Mouse (Mus musculus) embryonic facial prominence, embryonic 14.5 days (tissue): ENCODE results near the gene C1rl. TPM values are rescaled to one million over a fixed set of nuclear protein-coding genes. Genes with fewer than 3 reads are reported as not detected.
"Not testable (repeated sequence)": the region's sequence is repeated elsewhere in the genome, so short reads cannot be mapped to it uniquely, and the experiment has no call there.

Source experiments
- ATAC-seq: fragments of 200-750 bp; cut with Nextera tagmentation; 2 replicates; pipeline ENCODE4 v1.8.0; 2017; ENCODE audit warnings: low read depth, moderate number of reproducible peaks, moderate TSS enrichment
- DNase-seq: peaks from one replicate; pipeline ENCODE4 v3.0.0-alpha.2; 2015; ENCODE audit warnings: low spot score
- H3K27ac ChIP-seq: fragments of 300-500 bp; sonication (generic); replicated peaks from 2 replicates; pipeline ENCODE4 v1.5.1; 2014; ENCODE audit warnings: low read depth, mild to moderate bottlenecking, low read length, moderate library complexity
- H3K27me3 ChIP-seq: fragments of 300-500 bp; sonication (generic); replicated peaks from 2 replicates; pipeline ENCODE4 v1.6.1; 2014; ENCODE audit warnings: low read length; ENCODE audit not compliant: control insufficient read depth, insufficient read depth
- H3K36me3 ChIP-seq: fragments of 300-500 bp; sonication (generic); 2 replicates; pipeline ENCODE4 v1.6.1; 2014; ENCODE audit warnings: low read length, mixed read lengths; ENCODE audit not compliant: control insufficient read depth, insufficient read depth
- H3K4me1 ChIP-seq: fragments of 300-500 bp; sonication (generic); 2 replicates; pipeline ENCODE4 v1.6.1; 2014; ENCODE audit warnings: antibody characterized with exemption, low read length; ENCODE audit not compliant: control insufficient read depth, insufficient read depth
- H3K4me2 ChIP-seq: fragments of 300-500 bp; sonication (generic); 2 replicates; pipeline ENCODE4 v1.6.1; 2014; ENCODE audit warnings: low read depth, mild to moderate bottlenecking, low read length, moderate library complexity, mixed read lengths
- H3K4me3 ChIP-seq: fragments of 300-500 bp; sonication (generic); 2 replicates; pipeline ENCODE4 v1.5.1; 2014; ENCODE audit warnings: low read depth, mild to moderate bottlenecking, low read length
- H3K9ac ChIP-seq: fragments of 300-500 bp; sonication (generic); 2 replicates; pipeline ENCODE4 v1.6.1; 2014; ENCODE audit warnings: low read depth, mild to moderate bottlenecking, low read length, moderate library complexity, mixed read lengths
- H3K9me3 ChIP-seq: fragments of 300-500 bp; sonication (generic); 2 replicates; pipeline ENCODE4 v1.6.1; 2016; ENCODE audit warnings: low read length; ENCODE audit not compliant: control insufficient read depth
- WGBS: fragments of 180-500 bp; shearing (Covaris S2); extraction: QIAGEN DNeasy Blood & Tissue Kit; methylation state at CpG from one replicate; pipeline ENCODE4 v1.1.7; 2014; 5-methylcytosine and 5-hydroxymethylcytosine counted together
- polyA plus RNA-seq: library from polyadenylated mRNA; unstranded; fragments of >200 nt; fragmentation: Nextera tagmentation; extraction: Ambion mirVana; gene quantifications from 2 replicates; pipeline ENCODE4 v1.2.1, GENCODE M21; 2014

Gene C1rl
- polyA plus RNA-seq, 1 experiment from 2014 or later = 0.31 TPM

DNA sequence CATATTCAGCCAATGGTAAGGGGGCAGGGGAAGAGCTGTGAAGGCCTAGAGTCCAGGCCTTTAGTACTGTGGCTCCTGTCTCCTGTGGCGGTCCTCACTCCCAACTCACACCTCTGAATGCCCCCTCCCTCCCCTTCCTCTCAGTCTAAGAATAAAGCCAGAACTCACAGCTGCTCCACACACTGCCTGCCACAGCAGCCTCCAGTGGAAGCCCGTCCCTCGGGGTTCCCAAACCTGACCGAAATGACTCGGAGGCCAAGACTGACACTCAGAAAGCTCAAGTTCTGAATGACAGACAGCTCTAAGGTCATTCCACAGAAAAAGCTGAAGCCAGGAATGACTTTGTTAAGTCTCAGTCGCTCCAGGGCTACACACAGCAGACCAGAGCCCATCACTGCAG, 27.2 kb upstream of the C1rl start:
- no peaks in the 10 kb centered on the region for H3K36me3 ChIP-seq
- peak overlapping the region; percentile 76; the same call in 1 of the 2 replicates for H3K4me2 ChIP-seq
- H3K4me3 ChIP-seq = no peak overlapping the region
- H3K27ac ChIP-seq = no peak overlapping the region
- no peak overlapping the region for H3K9ac ChIP-seq
- no peaks in the 10 kb centered on the region for H3K4me1 ChIP-seq
- H3K27me3 ChIP-seq = no peaks in the 10 kb centered on the region
- ATAC-seq (no peak), DNase-seq (no peak)
- WGBS = 74% methylated on average over 6 of the region's 6 CpGs
- no peaks in the 10 kb centered on the region for H3K9me3 ChIP-seq

DNA sequence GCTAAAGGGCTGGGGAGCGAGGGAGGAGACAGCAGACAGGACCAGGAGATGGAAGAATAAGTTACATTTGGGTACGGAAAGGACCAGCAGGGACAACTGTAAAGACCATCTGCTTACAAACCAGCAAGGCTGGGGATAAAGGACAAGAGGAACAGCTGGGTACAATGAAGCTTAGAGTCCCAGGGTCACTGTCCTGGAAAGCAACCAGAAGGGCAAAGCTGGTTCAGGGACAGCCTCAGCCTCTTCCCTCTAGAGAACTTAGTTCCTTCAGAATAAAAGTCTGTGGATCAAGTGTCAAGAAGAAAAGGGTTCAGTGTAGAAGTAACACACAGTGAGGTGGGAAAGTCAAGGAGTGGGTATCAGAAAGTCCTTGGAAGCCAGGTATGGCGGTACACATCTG, 21.8 kb upstream of the C1rl start:
- Histone ChIP-seq H3K9ac (no peak overlapping the region), H3K36me3 (no peaks in the 10 kb centered on the region), H3K9me3 (no peaks in the 10 kb centered on the region), H3K27ac (no peak overlapping the region), H3K27me3 (no peaks in the 10 kb centered on the region), H3K4me1 (no peaks in the 10 kb centered on the region), H3K4me2 (no peak overlapping the region), H3K4me3 (no peak overlapping the region)
- ATAC-seq (no peak), DNase-seq (no peak)
- WGBS = 88% methylated on average over 3 of the region's 3 CpGs

DNA sequence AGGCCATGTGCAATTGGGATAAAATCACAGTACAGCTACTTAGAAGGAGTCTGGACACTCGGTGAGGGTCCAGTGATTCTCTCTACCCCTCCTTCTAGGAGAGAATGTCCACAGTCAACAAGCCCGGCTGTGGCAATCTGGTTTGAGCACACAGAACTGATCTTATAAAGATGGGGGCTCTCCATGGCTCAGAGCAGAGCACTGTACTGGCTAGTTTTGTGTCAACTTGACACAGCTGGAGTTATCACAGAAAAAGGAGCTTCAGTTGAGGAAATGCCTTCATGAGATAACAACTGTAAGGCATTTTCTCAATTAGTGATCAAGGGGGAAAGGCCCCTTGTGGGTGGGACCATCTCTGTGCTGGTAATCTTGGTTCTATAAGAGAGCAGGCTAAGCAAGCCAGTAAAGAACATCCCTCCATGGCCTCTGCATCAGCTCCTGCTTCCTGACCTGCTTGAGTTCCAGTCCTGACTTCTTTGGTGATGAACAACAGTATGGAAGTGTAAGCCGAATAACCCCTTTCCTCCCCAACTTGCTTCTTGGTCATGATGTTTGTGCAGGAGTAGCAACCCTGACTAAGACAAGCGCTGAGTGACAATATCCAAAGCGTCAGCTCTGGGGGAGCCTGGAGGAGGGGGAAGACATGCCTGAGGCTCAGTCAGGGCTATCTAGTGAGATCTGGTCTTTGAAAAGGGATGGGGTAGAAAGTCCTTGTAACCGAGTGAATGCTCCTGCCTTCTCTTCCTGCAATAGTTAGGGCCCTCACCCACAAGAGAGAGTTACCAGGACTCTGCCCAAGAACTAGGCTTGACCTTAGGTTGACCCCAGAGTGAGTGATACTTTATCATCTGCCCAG, 20.9 kb upstream of the C1rl start:
- not testable (repeated sequence) for H3K4me2 ChIP-seq, H3K4me3 ChIP-seq, ATAC-seq, H3K9me3 ChIP-seq, H3K4me1 ChIP-seq, DNase-seq, H3K27me3 ChIP-seq, H3K9ac ChIP-seq, H3K36me3 ChIP-seq, H3K27ac ChIP-seq
- 78% methylated on average over 6 of the region's 6 CpGs for WGBS

DNA sequence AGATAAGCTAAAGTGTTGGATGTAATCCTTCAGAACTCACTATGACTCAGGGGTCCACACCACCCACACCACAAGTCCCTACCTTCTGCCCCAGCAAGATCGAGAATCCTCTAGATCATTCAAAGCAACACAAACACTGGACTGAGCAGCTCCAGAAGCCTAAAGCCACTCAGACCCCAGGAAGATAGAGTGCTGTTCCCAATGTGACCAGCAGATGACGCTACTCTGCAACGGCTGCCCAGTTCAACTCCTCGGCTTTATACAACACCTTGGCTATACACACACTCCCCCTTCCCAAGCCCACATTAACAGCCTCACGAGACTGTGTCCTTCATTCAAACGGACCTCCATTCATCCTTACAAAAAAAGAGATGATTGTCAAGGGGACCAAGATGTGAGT, 20.1 kb upstream of the C1rl start:
- Histone ChIP-seq H3K4me2 (no peak overlapping the region), H3K36me3 (no peaks in the 10 kb centered on the region), H3K27me3 (no peaks in the 10 kb centered on the region), H3K9me3 (no peaks in the 10 kb centered on the region), H3K27ac (no peak overlapping the region), H3K4me1 (no peaks in the 10 kb centered on the region), H3K9ac (no peak overlapping the region), H3K4me3 (no peak overlapping the region)
- ATAC-seq = no peak
- DNase-seq = no peak
- WGBS = 34% methylated on average over 6 of the region's 6 CpGs

DNA sequence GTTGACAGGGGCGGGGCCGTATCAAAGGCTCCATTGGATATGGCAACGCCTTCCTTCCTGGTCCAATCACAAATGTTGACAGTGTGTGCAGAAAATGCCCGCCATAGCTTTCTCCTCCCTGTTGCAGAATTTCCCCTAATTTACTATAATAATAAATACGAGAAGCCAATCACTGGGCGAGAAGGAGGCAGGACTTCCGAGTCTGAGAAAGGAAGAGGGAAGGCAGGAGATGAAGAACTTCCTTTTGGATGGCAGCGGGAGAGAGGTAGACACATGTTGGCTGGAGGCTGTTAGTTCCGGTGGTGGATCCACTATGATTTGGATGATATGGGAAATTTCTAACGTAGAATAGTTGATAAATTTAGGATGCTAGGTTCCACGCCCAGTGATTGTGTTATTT, 18.3 kb upstream of the C1rl start:
- DNase-seq = no peak
- no peak overlapping the region for H3K27ac ChIP-seq
- no peak overlapping the region for H3K9ac ChIP-seq
- H3K4me1 ChIP-seq = no peaks in the 10 kb centered on the region
- H3K9me3 ChIP-seq = no peaks in the 10 kb centered on the region
- no peak for ATAC-seq
- H3K36me3 ChIP-seq = no peaks in the 10 kb centered on the region
- no peak overlapping the region for H3K4me3 ChIP-seq
- WGBS = 85% methylated on average over 11 of the region's 11 CpGs
- H3K4me2 ChIP-seq = no peak overlapping the region
- H3K27me3 ChIP-seq = no peaks in the 10 kb centered on the region

DNA sequence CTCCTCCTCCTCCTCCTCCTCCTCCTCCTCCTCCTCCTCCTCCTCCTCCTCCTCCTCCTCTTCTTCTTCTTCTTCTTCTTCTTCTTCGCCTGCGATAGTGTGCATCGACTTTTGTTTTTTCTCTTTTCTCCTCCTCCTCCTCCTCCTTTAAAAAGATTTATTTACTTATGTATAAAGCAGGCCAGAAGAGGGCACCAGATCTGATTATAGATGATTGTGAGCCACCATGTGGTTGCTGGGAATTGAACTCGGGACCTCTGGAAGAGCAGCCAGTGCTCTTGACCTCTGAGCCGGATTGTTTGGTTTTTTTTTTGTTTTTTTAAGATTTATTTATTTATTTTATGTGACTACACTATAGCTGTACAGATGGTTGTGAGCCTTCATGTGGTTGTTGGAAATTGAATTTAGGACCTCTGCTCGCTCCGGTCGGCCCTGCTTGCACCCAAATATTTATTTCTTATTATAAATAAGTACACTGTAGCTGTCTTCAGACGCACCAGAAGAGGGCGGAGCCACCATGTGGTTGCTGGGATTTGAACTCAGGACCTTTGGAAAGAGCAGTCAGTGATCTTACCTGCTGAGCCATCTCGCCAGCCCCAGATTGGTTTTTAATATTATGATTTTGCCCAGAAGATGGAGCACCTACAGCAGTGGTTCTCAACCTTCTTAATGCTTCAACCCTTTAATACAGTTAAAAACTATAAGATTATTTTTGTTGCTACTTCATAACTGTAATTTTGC, 17.4 kb upstream of the C1rl start:
- ATAC-seq, H3K36me3 ChIP-seq, H3K9me3 ChIP-seq, H3K27ac ChIP-seq, H3K4me3 ChIP-seq, H3K4me2 ChIP-seq, H3K4me1 ChIP-seq, DNase-seq, H3K27me3 ChIP-seq, H3K9ac ChIP-seq: not testable (repeated sequence)
- WGBS = 93% methylated on average over 9 of the region's 11 CpGs

DNA sequence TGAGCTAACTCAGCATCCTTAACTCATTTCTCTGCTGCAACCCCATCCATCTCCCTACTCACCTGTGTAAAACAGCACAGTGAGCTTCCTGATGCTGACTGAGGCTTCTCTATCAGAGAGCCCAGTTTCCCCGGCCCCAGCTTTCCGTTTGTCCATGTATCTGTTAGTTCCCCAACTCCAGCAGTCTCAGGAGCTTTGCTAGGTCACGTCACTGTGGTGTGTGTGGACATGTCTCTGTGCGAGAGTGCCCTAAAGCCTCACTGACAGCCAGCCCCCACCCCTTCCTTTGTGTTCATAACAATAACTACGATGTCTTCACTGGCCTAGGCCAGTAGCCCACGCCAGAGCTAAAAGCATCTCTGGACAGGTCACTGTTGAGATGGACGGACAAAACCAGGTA, 16.7 kb upstream of the C1rl start:
- Histone ChIP-seq H3K27ac (no peak overlapping the region), H3K27me3 (no peaks in the 10 kb centered on the region), H3K4me2 (no peak overlapping the region), H3K36me3 (no peaks in the 10 kb centered on the region), H3K9me3 (no peaks in the 10 kb centered on the region), H3K9ac (no peak overlapping the region), H3K4me3 (no peak overlapping the region), H3K4me1 (no peaks in the 10 kb centered on the region)
- 79% methylated on average over 7 of the region's 7 CpGs for WGBS
- no peak for ATAC-seq
- DNase-seq = no peak

DNA sequence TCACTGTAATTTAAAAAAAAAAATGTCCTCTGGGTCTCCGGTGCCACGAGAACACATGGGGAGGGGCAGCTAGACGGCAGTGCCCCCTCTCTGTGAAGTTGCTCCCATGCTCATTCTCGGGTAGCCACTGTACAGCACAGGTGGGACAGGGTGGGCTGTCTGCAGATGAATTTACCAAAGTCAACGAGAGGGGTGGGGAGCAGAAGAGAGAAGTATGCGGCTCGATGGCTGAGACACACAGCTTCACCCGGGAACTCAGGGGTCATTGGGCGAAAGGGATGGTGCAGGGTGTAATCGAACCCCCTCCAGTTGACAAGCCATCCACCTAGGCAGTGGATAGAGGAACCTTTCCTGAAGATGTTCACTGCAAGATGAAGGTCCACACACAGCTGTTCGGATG, 16.1 kb upstream of the C1rl start:
- WGBS = 84% methylated on average over 11 of the region's 11 CpGs
- Histone ChIP-seq H3K27ac (no peak overlapping the region), H3K4me2 (no peak overlapping the region), H3K4me1 (no peaks in the 10 kb centered on the region), H3K36me3 (no peaks in the 10 kb centered on the region), H3K9ac (no peak overlapping the region), H3K9me3 (no peaks in the 10 kb centered on the region), H3K27me3 (no peaks in the 10 kb centered on the region), H3K4me3 (no peak overlapping the region)
- no peak for ATAC-seq
- no peak for DNase-seq
